Mouse (Mus musculus): Measurements from ENCODE around the gene 1700017N19Rik. TPM values are rescaled to one million over a fixed set of nuclear protein-coding genes. Genes with fewer than 3 reads are reported as not detected.
"Not testable (repeated sequence)": the region's sequence is repeated elsewhere in the genome, so short reads cannot be mapped to it uniquely, and the experiment has no call there.

Gene 1700017N19Rik
- not detected for total RNA-seq (2021)
- long read RNA-seq, experiment 1, result 0 reads
- long read RNA-seq, experiment 2, result 0 reads

- DNase-seq, result no peak
Observed at GRCm38 (mm10) chr10:100590323-100590722, at the start of gene 1700017N19Rik, which contains the start of gene 4930430F08Rik. Gene 1700017N19Rik, plus strand, starts transcription at chr10:100590484. Gene 4930430F08Rik, minus strand, starts transcription at chr10:100590423.

- DNase-seq, result no peak
Observed at GRCm38 (mm10) chr10:100556566-100557175, 33.6 kb upstream of the 1700017N19Rik start.

DNA sequence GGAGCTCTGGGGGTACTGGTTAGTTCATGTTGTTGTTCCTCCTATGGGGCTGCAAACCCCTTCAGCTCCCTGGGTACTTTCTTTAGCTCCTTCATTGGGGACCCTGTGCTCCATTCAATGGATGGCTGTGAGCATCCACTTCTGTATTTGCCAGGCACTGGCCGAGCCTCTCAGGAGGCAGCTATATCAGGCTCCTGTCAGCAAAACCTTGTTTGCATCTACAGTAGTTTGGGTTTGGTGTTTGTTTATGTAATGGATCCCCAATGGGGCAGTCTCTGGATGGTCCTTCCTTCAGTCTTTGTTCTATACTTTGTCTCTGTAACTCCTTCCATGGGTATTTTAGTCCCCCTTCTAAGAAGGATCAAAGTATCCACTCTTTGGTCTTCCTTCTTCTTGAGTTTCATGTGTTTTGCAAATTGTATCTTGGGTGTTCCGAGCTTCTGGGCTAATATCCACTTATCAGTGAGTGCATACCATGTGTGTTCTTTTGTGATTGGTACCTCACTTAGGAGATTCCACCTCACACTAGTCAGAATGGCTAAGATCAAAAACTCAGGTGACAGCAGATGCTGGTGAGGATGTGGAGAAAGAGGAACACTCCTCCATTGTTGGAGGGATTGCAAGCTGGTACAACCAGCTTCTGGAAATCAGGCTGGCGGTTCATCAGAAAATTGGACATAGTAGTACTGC is 29.9 kb upstream of the 1700017N19Rik start:
- DNase-seq, result not testable (repeated sequence)

- no peak for DNase-seq
Observed at GRCm38 (mm10) chr10:100564112-100564511, 26.2 kb upstream of the 1700017N19Rik start.

- DNase-seq, result no peak
Observed at GRCm38 (mm10) chr10:100571707-100572106, 18.6 kb upstream of the 1700017N19Rik start.

- DNase-seq, result no peak
Observed at GRCm38 (mm10) chr10:100574505-100575149, 15.7 kb upstream of the 1700017N19Rik start.

DNA sequence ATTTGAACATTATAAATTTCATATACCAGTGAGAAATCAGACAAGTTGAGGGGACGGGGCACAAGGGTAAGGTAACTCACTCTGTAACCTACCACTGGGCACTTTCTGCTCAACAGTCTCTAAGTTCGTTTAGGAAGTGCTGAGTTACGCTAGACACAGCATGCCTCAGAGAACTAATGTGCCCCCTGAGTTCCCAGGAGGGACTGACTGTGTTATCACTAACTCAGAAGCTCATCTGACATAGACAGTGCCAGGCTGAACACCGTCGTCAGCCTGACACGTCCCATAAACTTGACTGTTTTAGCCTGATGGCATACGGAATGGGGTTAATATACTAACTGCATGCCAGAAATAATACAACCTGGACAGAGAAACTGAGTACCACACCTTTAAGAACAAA is 15.0 kb upstream of the 1700017N19Rik start:
- no peak for DNase-seq

GRCm38 (mm10) chr10:100584178-100584577 is 6.1 kb upstream of the 1700017N19Rik start:
- no peak for DNase-seq

DNA sequence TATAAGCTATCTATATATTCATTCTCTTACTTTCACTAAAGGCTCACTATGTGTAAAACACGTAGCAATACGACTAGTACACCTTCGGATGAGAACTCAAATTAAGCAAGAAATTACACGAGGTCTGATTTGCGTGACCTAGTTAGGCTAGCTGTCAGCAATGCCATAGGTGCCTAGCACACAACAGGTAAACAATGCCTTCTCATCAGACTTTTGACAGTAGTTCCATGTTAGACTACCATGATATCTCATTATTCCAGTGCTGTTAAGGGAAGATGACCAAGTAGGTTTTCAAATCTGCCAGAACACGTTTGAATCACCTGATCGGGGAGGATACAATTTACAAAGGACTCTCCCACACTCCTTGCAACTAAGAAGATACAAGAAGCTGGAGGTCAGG is 1.8 kb upstream of the 1700017N19Rik start:
- DNase-seq, result no peak

DNA sequence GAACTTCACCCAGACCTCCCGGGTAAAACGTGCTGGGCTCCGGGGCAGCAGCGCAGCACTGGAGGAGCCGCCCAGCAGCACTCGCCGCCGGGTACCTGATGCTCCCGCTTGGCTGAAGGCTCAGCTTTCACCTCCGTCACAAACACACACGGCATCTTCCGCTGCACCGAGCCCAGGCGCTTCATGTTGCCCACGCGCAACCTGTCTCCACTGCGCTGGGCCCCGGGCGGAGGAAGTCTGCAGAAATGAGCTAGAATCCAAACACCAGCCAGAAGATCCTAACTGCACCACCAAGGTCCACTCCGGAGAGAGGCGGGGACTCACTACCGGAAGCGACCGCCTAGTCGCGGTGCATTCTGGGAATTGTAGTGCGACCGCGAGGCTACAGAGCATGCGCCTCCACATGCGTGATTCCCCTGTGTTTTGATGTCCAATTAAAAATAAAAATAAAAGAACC is 1.3 kb upstream of the 1700017N19Rik start:
- peak; percentile 90 to 95 for DNase-seq

- DNase-seq, result no peak
Observed at GRCm38 (mm10) chr10:100598339-100598738, 8.1 kb downstream of the 1700017N19Rik start.

DNA sequence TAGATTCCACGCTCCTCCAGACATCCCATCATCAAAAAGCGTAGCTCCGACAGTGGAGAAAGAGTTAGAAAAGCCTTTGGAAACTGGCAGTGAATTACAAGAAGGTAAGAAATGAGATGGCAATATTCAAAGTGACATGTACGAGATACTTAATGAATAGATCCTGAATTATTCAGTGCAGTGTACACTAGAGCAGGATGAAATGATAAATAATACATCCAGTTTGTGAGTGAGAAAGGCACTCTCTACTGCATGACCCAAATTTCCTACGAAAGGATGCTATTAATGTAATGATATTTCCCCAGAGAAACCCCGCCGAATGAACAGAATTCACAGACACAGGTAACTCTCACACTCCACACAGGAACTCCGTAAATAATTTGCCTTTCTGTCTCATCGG is 13.2 kb downstream of the 1700017N19Rik start:
- DNase-seq, result no peak

- no peak for DNase-seq
Observed at GRCm38 (mm10) chr10:100604254-100604653, 14.0 kb downstream of the 1700017N19Rik start.

GRCm38 (mm10) chr10:100617233-100617903 is 27.1 kb downstream of the 1700017N19Rik start:
- DNase-seq, result no peak

DNA sequence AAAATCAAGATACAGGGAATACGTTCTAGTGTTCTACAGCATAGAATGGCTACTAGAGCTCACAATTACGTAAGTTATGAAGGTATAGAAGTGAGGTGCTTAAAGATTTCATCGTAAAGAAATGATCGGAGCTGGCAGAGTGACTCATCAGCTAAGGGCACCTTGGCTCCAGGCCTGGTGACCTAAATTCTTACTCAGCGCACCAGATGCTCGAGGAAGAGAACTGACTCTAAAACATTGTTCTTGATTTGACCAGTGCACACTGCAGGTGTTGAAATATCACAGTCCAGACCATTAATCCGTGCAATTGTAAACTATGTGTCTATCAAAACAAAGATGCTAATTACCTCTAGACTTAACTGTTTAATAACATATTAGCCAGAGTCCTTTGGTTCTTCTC is 29.2 kb downstream of the 1700017N19Rik start:
- no peak for DNase-seq

- no peak for DNase-seq
Observed at GRCm38 (mm10) chr10:100620040-100620439, 29.8 kb downstream of the 1700017N19Rik start.

DNA sequence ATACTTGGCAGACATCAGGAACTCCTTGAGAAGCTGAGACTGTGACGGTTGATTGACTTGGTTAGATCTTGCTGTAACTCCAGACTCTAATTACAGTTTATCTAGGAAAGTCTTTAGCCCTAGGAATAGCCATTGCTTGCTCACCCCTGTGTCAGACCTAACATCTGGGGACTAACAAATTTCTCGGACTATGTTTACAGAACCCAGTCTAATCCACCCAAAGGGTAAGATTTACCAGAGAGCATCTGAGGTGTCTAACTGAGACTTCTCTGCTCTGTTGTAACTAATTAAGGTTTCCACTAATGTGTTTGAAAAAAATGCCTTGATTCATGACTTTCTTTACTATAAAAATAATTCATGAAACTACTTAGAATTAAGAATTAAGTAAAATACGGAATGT is 32.2 kb downstream of the 1700017N19Rik start:
- no peak for DNase-seq

GRCm38 (mm10) chr10:100629762-100630438 is 39.6 kb downstream of the 1700017N19Rik start:
- DNase-seq, result peak; percentile 5 to 54

DNA sequence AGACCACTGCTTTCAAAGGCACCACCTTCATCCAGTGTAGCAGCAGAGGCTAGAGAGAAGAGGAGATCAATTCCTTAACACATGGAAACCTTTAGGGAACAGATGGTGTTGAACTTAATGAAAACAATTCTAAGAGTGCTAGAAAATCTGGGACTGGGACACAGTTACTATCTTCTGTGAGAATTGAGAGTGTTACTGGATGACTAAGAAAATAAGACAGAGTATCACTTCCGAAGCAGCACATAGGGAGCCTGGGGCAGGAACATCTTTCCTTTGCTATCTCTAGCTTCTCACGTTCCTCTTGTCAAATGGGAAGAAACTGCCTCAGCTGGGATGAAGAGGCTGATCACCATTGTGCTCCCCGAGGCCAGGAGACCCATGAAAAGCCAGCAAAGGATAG is 52.6 kb downstream of the 1700017N19Rik start:
- DNase-seq, result no peak

DNA sequence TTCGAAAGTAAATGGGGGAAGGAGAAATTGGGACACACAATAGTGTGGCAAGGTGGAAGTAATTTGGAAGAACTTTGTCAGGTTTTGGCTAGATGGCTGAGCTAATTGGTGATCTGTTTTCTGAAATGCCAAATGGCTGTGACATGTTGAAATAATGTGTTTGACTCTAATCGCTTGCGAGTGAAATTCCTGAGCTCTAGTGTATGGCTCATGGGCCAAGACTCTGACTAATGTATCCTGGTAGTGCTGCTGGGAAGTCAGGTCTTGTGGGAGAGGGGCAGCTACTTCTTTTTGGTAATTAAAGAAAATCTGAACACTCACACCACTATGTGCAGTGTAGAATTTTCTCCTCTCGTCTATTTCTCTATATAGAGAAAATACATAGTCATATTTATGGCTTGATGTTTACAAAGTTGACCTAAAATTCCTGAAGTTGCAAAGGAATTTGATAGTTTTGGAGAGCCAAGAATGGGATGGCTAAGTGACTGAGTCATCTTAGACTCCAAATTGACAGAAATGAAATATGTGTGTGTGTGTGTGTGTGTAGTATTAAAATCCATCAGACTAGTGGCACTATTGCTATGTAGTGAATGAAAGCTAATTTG is 55.1 kb downstream of the 1700017N19Rik start:
- DNase-seq, result no peak

GRCm38 (mm10) chr10:100654183-100654582 is 63.9 kb downstream of the 1700017N19Rik start:
- DNase-seq, result no peak

All from heart, adult 18-20 months (tissue).